Mouse (Mus musculus): ENCODE results near the gene Tenm3.
A peak's percentile ranks its signal among the peaks of the same experiment; 100 is the strongest.

Gene Tenm3

DNA sequence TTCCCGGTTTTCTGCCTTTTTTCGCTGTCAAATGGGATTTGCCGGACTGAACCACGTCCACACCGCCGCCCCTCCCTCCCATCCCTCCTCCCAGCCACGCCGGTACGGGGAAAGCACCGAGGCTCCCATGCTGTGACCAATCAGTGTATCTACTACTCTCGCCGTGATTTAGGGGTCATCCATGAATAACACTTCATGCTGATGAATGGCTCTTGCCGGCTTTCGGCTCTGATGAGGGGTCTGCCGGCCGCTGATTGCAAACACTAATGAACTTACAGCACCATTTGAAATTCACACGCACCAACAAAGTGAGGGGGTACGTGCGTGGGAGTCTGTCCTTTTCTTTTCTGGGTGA lies at the start of gene Tenm3:
Gene Tenm3, minus strand, starts transcription at position 21 of the 355 bp plus-strand sequence.
- DNase-seq (ENCODE audit: low spot score in 2 of 2): no peak

GRCm38 (mm10) chr8:48890216-48890765 lies 46.5 kb upstream of the Tenm3 start:
- DNase-seq (ENCODE audit: low spot score in 2 of 2): no peak

GRCm38 (mm10) chr8:48884270-48884669 lies 40.5 kb upstream of the Tenm3 start:
- DNase-seq (ENCODE audit: low spot score in 2 of 2): no peak

DNA sequence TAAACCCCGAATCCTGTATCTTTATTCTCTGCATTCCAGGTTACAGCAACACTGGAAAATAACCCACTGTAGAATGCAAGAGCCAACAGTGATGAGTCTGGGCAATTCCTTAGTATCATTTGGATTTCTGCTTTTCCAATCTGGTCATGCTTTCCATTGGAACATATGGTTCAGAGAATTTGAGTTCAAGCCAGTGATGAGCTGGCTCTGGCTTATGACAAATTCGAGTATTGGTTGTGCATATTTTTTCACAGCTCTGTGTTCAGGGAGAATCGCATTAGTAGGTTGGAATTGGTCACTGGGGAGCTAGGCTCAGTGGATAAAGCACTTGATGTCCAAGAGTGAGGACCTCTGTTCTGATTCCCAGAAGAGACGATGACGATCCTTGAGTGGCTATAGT lies 36.8 kb upstream of the Tenm3 start:
- DNase-seq (ENCODE audit: low spot score in 2 of 2): no peak

DNA sequence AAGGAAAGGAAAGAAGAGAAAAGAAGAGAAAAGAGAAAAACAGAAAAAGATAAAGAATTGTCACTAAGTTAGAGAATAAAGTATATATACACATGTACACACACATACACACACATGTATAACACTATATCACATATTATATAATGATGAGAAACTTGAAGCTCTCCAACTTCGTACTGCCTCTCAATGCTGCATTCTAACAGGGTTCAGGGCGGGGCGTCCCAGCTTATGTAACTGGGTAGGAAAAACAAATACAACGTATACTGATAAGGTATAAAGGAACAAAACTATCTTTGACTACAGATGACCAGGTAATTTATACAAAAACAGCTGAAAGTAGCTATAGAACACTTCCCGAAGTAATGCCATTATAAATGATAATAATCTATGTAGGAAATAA lies 22.2 kb upstream of the Tenm3 start:
- no peak for DNase-seq (ENCODE audit: low spot score in 2 of 2)

- DNase-seq (ENCODE audit: low spot score in 2 of 2): no peak
Observed at GRCm38 (mm10) chr8:48865485-48865884, 21.7 kb upstream of the Tenm3 start.

DNA sequence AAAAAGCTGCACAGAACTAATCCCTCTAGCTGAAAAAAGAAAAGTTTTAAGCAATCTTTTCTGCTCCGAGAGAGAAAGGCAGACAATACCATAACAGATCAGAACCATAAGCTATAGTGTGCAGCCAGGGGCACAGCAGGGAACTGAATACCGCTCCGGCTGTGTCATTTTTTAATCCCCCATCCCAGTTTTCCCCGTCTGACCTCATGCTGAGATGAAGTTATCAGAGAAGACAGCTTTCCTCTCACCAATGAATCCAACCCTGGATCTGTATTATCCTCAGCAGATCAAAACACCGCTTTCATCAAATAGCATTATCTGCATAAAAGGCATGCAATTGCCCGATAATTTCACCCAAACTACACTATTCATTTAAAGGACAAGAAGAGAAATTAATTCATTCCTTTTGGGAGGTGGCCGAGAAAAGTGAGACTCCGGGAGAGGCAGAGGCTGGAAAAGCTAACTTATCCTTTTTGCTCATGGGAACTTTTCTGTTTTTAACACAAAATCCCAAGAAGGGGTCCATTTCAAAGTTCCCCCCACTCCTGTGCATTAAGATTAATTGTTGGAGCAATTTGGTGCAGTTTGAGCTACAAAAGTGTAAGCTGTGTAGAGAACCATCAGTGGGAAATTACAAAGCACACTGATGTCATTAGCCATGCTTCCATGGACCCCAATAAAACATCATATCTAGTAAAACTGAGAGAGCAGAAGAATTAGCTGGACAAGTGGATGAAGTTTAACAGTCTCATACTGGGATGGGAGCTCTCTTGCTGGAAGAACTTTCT lies 6.7 kb upstream of the Tenm3 start:
- no peak for DNase-seq (ENCODE audit: low spot score in 2 of 2)

DNA sequence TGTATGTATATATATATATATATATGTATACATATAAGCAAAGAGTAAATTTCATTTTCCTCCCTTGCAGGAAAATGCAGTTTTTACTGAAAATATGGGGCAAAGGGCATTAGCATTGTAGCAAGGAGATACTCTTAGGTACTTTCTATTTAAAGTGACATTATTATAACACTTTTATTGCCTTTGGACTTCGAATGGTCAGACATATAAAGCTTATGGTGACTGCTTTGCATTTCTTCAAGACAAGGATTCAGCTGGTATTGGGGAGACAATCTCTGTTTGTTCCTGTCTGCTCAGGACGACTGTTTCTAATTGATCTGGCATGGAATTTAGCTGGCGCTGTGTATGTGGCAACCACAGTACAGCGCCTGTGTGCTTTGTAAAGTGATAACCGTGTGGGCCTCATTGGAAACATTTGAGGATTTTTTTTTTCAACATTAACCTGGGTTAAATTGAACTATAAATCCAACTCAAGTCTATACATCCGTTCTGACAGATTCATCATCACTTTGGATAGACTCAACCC lies 5.4 kb upstream of the Tenm3 start:
- DNase-seq (ENCODE audit: low spot score in 2 of 2): no peak

DNA sequence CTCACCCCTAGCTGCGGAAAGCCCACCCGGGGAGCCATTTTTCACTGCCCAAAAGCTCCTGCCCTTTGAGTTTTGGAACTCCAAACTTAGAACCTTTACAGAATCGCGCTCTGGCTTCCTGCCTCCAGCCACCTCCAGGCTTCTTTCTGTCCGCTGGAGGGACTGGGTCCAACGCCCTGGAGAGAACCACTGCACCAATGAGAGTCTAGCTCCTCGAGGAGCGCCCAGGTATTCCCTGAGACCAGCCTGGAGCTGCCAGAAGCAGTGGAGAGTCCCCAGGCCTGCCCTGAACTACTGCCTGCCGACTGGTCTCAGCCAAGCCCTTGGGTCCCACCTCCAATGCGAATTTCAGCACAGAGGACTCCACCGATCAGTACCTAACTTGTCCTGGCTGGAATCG lies 1.2 kb upstream of the Tenm3 start:
- no peak for DNase-seq (ENCODE audit: low spot score in 2 of 2)

- DNase-seq (ENCODE audit: low spot score in 2 of 2): no peak
Observed at GRCm38 (mm10) chr8:48844370-48844905, 687 bp upstream of the Tenm3 start.

DNA sequence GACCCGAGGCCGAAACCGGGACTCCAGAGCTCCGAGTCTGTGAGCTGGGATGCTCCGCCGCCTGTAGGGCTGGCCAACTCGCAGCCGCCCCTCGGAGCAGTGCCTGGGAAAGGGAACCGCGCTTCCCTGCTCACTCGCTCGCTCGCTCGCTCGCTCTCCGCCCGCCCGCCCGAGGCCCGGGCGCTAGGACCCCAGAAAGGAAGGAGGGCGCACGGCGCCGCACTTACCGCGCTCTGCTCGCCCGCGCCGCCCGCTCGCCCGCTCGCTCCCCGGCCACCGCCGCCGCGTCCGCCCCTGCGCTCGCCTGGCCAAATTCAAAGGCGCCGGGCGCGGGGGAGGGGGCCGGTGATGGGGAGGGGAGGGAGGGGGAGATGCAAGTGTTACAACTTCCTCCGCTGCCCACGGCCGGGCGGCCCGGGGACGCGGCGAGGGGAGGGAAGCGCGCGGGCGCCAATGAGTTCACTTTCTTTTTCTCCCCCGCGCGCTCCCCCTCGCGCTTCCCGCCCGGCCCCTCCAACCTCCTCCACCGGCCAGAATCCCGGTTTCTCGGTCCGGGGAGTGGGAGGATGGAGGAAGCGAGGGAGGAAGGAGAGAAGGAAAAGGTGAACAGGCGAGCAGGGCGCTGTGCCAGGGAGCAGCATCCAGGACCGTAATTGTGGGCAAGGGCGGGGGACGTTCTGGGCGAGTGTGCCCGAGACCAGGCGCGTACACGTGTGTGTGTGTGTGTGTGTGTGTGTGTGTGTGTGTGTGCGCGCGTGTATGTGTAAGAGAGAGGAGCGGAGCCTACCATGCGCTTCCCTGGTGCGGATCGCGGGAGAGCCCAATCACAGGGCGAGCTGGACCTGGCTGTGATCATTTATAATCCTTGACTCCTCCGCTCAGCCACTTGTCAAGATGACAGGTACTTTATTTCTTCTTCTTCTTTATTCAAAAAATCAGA lies 490 bp downstream of the Tenm3 start:
- DNase-seq (ENCODE audit: low spot score in 2 of 2): peak in 1 of 2 experiments; percentile 11

- no peak for DNase-seq (ENCODE audit: low spot score in 2 of 2)
Observed at GRCm38 (mm10) chr8:48842516-48842990, 1.2 kb downstream of the Tenm3 start.

DNA sequence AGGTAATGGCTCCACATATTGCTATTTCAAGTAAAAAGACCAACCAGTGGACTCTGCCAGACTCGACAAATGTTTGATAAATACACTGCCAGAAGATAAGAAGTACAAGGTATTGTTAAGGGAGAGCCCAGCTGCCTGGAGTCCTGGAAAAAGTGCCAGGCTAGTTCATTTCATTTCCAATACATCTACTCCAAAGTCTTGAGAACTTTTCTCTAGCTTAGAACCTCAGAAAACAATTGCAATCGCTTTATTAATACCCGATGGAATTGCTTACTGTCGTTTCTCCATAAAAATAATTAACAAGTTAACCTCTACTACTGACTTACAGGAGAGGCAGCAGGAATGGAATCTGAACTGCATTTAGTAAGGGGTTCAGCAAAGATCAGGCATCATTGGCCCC lies 1.7 kb downstream of the Tenm3 start:
- DNase-seq (ENCODE audit: low spot score in 2 of 2): no peak

- DNase-seq (ENCODE audit: low spot score in 2 of 2): no peak
Observed at GRCm38 (mm10) chr8:48835745-48836144, 8.0 kb downstream of the Tenm3 start.

DNA sequence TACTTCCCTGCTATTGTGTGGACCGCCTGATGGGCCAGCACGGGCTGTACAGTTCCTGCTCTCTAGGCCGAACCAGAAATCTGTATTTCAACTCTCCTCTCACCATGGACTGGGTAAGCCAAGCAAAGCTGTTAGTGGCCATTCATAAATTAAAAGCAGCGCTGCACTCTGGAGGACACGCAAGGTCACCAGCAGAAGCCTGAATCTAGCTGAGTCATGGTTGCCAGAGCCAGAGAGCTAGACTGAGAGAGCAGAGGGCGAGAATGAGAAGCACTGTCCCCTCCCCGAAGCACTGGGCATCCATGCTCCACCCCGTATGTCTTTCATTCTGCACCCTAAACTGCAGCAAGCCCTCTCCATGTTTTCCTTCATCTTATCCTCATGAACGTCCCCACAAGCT lies 16.3 kb downstream of the Tenm3 start:
- DNase-seq (ENCODE audit: low spot score in 2 of 2): no peak

GRCm38 (mm10) chr8:48825666-48826065 lies 18.1 kb downstream of the Tenm3 start:
- DNase-seq (ENCODE audit: low spot score in 2 of 2): no peak

DNA sequence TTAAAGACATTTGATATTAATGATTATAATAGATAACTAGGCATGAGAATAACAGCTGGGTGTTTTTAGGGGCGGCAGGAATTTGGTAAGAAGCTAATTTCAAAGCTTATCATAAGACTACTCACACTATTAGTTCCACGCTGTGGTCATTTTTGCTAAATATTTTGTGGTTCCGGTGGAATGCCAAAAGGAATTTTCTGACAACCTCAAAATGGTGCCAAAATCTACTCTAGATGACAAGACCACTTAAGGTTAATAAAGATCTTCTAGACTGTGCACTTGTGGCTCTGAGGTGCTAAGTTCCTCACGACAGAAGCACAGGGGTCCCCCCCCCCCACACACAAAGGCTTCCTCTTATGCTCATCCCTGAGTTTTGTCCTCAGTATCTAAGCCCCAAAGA lies 21.5 kb downstream of the Tenm3 start:
- DNase-seq (ENCODE audit: low spot score in 2 of 2): no peak

- no peak for DNase-seq (ENCODE audit: low spot score in 2 of 2)
Observed at GRCm38 (mm10) chr8:48819962-48820361, 23.8 kb downstream of the Tenm3 start.

- no peak for DNase-seq (ENCODE audit: low spot score in 2 of 2)
Observed at GRCm38 (mm10) chr8:48819348-48819747, 24.4 kb downstream of the Tenm3 start.

DNA sequence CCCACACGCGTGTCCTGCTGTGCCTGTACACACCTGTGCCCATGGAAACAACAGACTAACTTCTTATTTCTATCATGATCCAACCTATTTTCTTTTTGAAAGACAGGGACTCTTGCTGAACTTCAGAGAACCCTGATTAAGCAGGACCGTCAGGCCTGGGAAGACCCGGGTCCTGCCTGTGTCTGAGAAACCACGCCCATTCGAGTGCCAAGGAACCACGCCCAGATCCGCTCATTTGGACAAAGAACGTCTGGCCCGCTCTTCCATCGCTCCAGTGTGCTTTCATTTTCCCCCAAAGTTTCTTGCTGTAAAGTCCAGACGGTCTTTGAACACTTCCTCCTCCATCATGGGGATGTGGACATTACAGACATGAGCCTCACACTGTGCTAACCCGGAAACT lies 26.8 kb downstream of the Tenm3 start:
- DNase-seq (ENCODE audit: low spot score in 2 of 2): no peak

GRCm38 (mm10) chr8:48812196-48812741 lies 31.5 kb downstream of the Tenm3 start:
- no peak for DNase-seq (ENCODE audit: low spot score in 2 of 2)

GRCm38 (mm10) chr8:48810615-48811014 lies 33.1 kb downstream of the Tenm3 start:
- DNase-seq (ENCODE audit: low spot score in 2 of 2): no peak
